Mouse (Mus musculus) megakaryocyte, embryonic 14.5 days (primary cell): Measurements from ENCODE around the gene Cbx7.

Experiments
- FLI1 ChIP-seq: IDR thresholded peaks from 2 replicates; pipeline ENCODE4 v1.6.1; 2012; ENCODE audit warnings: low read length, inconsistent platforms, mixed read lengths
- GATA1 ChIP-seq: IDR thresholded peaks from 3 replicates; pipeline ENCODE4 v1.6.1; 2012; ENCODE audit warnings: mixed read lengths, low read length, inconsistent platforms, borderline replicate concordance

- TF ChIP-seq GATA1 = no peak
- no peak for TF ChIP-seq FLI1
These were observed 33.9 kb upstream of the Cbx7 start for GRCm38 (mm10) chr15:80004644-80005340.
